Mouse (Mus musculus) hindbrain, postnatal 0 days (tissue): ENCODE results near the gene Nxn. TPM values are rescaled to one million over a fixed set of nuclear protein-coding genes. Genes with fewer than 3 reads are reported as not detected.

ENCODE experiments used
- ATAC-seq: fragments of 200-750 bp; cut with Nextera tagmentation; 2 replicates; pipeline ENCODE4 v1.8.0; 2017; ENCODE audit warnings: mild to moderate bottlenecking, moderate TSS enrichment, moderate library complexity
- DNase-seq: peaks from one replicate; pipeline ENCODE4 v3.0.0-alpha.2; 2015; ENCODE audit warnings: low spot score
- H3K27ac ChIP-seq: fragments of 300-500 bp; sonication (generic); 2 replicates; pipeline ENCODE4 v1.5.1; 2014; ENCODE audit warnings: mild to moderate bottlenecking
- H3K27me3 ChIP-seq: fragments of 300-500 bp; sonication (generic); 2 replicates; pipeline ENCODE4 v1.6.1; 2014; ENCODE audit warnings: low read length, mixed read lengths; ENCODE audit not compliant: insufficient read depth
- H3K36me3 ChIP-seq: fragments of 300-500 bp; sonication (generic); 2 replicates; pipeline ENCODE4 v1.6.1; 2014; ENCODE audit warnings: low read length, mixed read lengths; ENCODE audit not compliant: insufficient read depth
- H3K4me1 ChIP-seq: fragments of 300-500 bp; sonication (generic); 2 replicates; pipeline ENCODE4 v1.6.1; 2014; ENCODE audit warnings: antibody characterized with exemption, low read length, mixed read lengths; ENCODE audit not compliant: insufficient read depth
- H3K4me2 ChIP-seq: fragments of 300-500 bp; sonication (generic); 2 replicates; pipeline ENCODE4 v1.6.1; 2014; ENCODE audit warnings: low read depth, mild to moderate bottlenecking, low read length, moderate library complexity, mixed read lengths
- H3K4me3 ChIP-seq: fragments of 300-500 bp; sonication (generic); 2 replicates; pipeline ENCODE4 v1.5.1; 2014; ENCODE audit warnings: low read length
- H3K9ac ChIP-seq: fragments of 300-500 bp; sonication (generic); replicated peaks from 2 replicates; pipeline ENCODE4 v1.6.1; 2014; ENCODE audit warnings: mild to moderate bottlenecking, low read length, moderate library complexity, mixed read lengths
- H3K9me3 ChIP-seq: fragments of 300-500 bp; sonication (generic); 2 replicates; pipeline ENCODE4 v1.6.1; 2016; ENCODE audit warnings: low read length, mixed read lengths
- CTCF ChIP-seq: IDR thresholded peaks from 2 replicates; pipeline ENCODE4 v1.5.1; 2016; ENCODE audit warnings: antibody characterized with exemption, control low read depth, low read depth
- WGBS: fragments of 180-500 bp; shearing (Covaris S2); extraction: QIAGEN DNeasy Blood & Tissue Kit; methylation state at CpG from one replicate; pipeline ENCODE4 v1.1.7; 2014; 5-methylcytosine and 5-hydroxymethylcytosine counted together
- polyA plus RNA-seq: library from polyadenylated mRNA; unstranded; fragments of >200 nt; fragmentation: Nextera tagmentation; extraction: Ambion mirVana; gene quantifications from 2 replicates; pipeline ENCODE4 v1.2.1, GENCODE M21; 2015
- total RNA-seq: library from RNA; depleted of rRNA; stranded (reverse); fragments of >200 nt; gene quantifications from 2 replicates; pipeline ENCODE4 v1.2.3, GENCODE M21; 2014

Nxn gene
- total and polyA plus RNA-seq, 2 experiments from 2014 or later: 21.2 to 36.6 TPM

DNA sequence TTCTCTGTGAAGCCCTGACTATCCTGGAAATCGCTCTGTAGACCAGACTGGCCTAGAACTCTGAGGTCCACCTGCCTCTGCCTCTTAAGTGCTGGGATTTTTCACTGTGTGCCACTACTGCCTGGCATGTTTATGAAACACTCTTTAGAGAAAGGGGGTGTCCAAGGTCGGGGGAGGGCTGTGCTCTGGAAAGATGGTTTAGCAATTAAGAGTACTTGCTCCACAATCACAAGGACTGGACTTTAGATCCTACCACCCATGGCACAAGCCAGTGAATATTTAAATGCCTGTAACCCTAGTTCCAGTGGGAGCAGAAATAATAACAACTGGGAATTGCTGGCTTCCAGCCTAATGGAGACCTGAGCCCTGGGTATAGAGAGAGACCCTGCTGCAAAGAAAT, 119.0 kb downstream of the Nxn start:
- ATAC-seq: 0 out of 2 replicates have a peak, but pooled peaks have one; percentile 4
- Histone ChIP-seq H3K36me3 (no peaks in the 10 kb centered on the region), H3K4me1 (no peaks in the 10 kb centered on the region), H3K9me3 (no peaks in the 10 kb centered on the region), H3K9ac (no peak overlapping the region), H3K27ac (peak overlapping the region; percentile 69; the same call in 1 of the 2 replicates), H3K27me3 (no peaks in the 10 kb centered on the region), H3K4me3 (no peak overlapping the region), H3K4me2 (no peak overlapping the region)
- DNase-seq: no peak
- WGBS: 67% methylated on average over 2 of the region's 2 CpGs
- TF ChIP-seq CTCF: no peak

DNA sequence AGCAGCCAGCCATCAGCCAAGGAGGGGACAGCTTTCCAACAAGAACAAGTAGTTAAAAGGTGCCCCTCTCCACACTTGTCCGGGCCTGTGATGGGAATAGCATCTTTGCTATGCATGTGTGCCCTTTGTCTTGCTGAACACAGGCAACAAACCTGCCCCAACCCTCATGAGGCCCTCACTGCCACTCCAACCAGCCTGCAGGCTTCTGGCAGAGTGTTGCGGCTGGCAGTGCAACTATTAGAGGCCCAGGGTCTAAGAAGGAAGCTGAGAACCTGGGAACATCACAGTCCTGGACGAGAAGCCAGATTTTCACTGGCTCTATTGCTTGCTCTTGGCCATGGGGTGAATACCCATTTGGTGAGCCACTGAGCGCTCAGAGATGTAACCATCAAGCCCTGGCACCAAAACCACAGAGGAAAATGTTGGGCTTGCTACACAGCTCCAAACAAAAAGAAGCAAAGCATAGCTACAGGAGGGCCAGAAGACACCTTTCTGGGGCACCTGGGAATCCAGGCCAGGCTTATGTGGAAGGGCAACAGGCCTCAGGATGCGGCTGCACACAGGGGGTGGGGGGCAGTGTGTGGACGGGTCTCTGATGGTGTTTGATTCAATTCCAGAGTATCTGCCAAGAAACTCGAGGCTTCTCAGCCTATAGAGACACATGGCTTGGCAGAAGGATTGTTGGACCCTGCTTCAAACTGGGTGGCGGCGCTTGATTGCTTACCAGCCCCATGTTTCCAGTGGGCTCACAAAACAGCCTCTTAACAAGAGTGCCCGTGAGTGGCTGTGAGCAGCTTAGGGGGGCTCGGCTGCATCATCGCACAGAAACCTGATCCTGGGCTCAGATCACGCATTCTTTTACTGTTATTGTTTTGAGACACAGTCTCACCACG, 119.7 kb downstream of the Nxn start:
- ATAC-seq: peak; percentile 35
- WGBS: 32% methylated on average over 14 of the region's 14 CpGs
- DNase-seq: peak; percentile 65
- TF ChIP-seq CTCF: no peak
- Histone ChIP-seq H3K27ac (peak overlapping the region; percentile 69), H3K9ac (0 out of 2 replicates have a peak overlapping the region, but pooled peaks have one; percentile 17), H3K4me3 (no peak overlapping the region), H3K9me3 (no peaks in the 10 kb centered on the region), H3K36me3 (no peaks in the 10 kb centered on the region), H3K27me3 (no peaks in the 10 kb centered on the region), H3K4me2 (no peak overlapping the region), H3K4me1 (no peaks in the 10 kb centered on the region)

DNA sequence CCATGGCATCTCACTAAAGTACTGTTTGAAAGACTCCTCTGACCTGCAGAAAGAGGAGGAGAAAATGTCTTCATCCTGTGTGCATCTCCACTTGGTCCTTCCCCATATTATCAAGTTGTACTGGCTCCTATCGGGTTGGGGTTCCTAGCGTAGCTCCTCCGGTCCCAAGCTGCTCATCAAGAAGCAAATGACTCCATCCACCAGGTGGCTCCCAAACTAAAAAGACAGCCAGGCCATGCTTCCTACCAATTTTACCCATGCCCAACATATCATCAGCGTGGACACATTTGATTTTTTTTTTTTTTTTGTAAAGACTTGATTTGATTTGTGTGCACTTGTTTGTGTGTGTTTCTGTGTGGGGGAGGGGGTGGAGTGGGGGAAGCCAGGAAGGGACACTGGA, 126.5 kb downstream of the Nxn start:
- no peaks in the 10 kb centered on the region for H3K36me3 ChIP-seq
- TF ChIP-seq CTCF: peak; percentile 66
- DNase-seq: peak; percentile 63
- H3K4me3 ChIP-seq: no peak overlapping the region
- 63% methylated on average over 4 of the region's 4 CpGs for WGBS
- H3K4me1 ChIP-seq: 0 out of 2 replicates have a peak, but pooled peaks cover 5% of the 10 kb centered on the region
- H3K9ac ChIP-seq: no peak overlapping the region
- H3K27me3 ChIP-seq: no peaks in the 10 kb centered on the region
- H3K9me3 ChIP-seq: no peaks in the 10 kb centered on the region
- H3K27ac ChIP-seq: no peak overlapping the region
- no peak overlapping the region for H3K4me2 ChIP-seq
- ATAC-seq: no peak

DNA sequence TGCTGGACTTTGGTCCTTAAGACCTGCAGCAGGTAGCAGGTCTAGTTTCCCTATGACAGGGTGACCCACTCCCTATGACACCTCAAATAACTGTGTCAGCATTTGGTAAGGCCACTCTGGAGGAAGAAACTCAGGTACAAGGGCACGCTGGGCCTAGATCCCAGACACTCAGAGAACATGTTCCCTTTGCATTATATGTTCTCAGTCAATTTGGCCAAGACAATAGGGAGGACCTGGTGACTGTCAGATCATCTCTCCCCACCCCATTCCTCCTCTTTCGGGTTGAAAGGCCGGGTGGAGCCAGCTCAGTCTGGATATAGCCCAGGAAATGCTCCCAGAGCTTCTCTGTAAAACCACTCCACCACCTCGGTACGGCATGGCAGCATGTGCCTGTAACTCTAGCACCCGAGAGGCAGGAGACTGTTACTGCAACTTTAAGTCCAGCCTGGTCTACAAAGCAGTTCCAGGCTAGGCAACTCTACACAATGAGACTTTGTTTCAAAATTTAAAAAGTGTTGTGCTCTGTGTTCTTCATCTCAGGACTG, 130.3 kb downstream of the Nxn start:
- TF ChIP-seq CTCF: peak; percentile 18; the same call in 1 of the 2 replicates
- Histone ChIP-seq H3K4me2 (no peak overlapping the region), H3K9me3 (no peaks in the 10 kb centered on the region), H3K36me3 (no peaks in the 10 kb centered on the region), H3K27me3 (no peaks in the 10 kb centered on the region), H3K27ac (peak overlapping the region; percentile 60), H3K4me1 (0 out of 2 replicates have a peak, but pooled peaks cover 5% of the 10 kb centered on the region), H3K4me3 (no peak overlapping the region), H3K9ac (no peak overlapping the region)
- WGBS: 42% methylated on average over 6 of the region's 6 CpGs
- ATAC-seq: no peak
- no peak for DNase-seq

DNA sequence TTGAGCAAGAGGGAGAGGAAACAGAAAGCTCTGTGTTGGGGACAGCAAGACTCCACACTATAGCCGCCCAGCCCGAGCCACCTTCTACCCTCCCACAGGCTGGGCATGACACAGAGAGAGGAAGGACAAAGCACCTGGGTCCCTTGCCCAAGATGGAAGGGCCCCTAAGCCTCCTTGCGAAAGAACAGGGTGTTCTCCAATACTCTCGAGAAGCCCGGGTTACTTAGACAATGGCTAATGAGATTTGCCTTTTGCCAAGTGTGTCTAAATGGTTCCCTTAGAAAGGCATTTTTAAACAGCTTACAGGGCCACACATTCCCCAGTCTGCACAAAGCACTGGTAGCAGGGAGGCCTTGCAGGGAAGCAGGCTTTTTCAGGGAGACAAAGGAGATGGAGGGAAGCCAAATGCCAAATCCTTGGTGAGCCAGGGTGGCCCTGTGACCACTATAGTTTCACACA, 130.9 kb downstream of the Nxn start:
- DNase-seq (peak; percentile 66), ATAC-seq (peak; percentile 85)
- H3K4me1 ChIP-seq: 0 out of 2 replicates have a peak, but pooled peaks cover 5% of the 10 kb centered on the region
- no peak overlapping the region for H3K9ac ChIP-seq
- no peak overlapping the region for H3K4me3 ChIP-seq
- H3K27me3 ChIP-seq: no peaks in the 10 kb centered on the region
- no peak overlapping the region for H3K4me2 ChIP-seq
- no peaks in the 10 kb centered on the region for H3K9me3 ChIP-seq
- peak overlapping the region; percentile 60 for H3K27ac ChIP-seq
- TF ChIP-seq CTCF: no peak
- WGBS: 22% methylated on average over 5 of the region's 5 CpGs
- H3K36me3 ChIP-seq: no peaks in the 10 kb centered on the region

DNA sequence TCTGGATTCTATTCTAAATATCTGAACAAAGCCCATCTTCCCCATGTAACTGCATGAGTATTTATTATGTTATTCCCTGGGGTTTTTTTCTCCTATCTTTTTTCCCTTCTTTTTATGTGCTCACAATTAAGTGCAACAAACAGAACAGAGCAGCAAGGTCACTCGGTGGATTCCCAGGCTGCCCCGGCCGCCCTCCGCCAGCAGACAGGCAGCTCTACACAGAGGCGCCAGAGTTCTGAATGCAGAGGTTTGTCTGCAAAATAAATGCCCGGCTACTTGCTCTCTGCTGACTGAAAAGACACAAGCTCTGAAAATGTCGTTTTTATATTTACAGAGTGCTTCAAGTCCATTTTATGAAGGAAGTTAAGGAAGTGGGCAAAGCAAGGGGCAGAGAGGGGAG, 131.4 kb downstream of the Nxn start:
- Histone ChIP-seq H3K4me3 (no peak overlapping the region), H3K4me2 (no peak overlapping the region), H3K27ac (peak overlapping the region; percentile 60), H3K27me3 (no peaks in the 10 kb centered on the region), H3K4me1 (0 out of 2 replicates have a peak, but pooled peaks cover 5% of the 10 kb centered on the region), H3K9ac (no peak overlapping the region), H3K9me3 (no peaks in the 10 kb centered on the region), H3K36me3 (no peaks in the 10 kb centered on the region)
- ATAC-seq (no peak), DNase-seq (no peak)
- 28% methylated on average over 7 of the region's 7 CpGs for WGBS
- no peak for TF ChIP-seq CTCF
